Mouse (Mus musculus): ENCODE results near the gene Zdhhc13.

GRCm38 (mm10) chr7:48870579-48871180 is 81.9 kb downstream of the Zdhhc13 start:
- TF ChIP-seq POLR2A (IDR thresholded peaks at IDR 0.05; ENCODE audit: borderline replicate concordance, control insufficient read depth, low read depth, low read length) (no peak), CTCF (IDR thresholded peaks at IDR 0.05; ENCODE audit: control insufficient read depth, insufficient read depth, low read length) (no peak)

Measured in bone marrow, adult 2 months (tissue).